Mouse (Mus musculus): ENCODE results near the gene Olfr374. TPM values are rescaled to one million over a fixed set of nuclear protein-coding genes. Genes with fewer than 3 reads are reported as not detected.
"Not testable (repeated sequence)": the region's sequence is repeated elsewhere in the genome, so short reads cannot be mapped to it uniquely, and the experiment has no call there.

Gene Olfr374
- not detected in 2 replicates for total RNA-seq (2017)

- ATAC-seq (replicated peaks; ENCODE audit: low read depth, poor library complexity, severe bottlenecking) = no peak
Measured at GRCm38 (mm10) chr8:72106740-72107139, at the start of gene Olfr374. Gene Olfr374 (plus strand): TSS chr8:72107040.

DNA sequence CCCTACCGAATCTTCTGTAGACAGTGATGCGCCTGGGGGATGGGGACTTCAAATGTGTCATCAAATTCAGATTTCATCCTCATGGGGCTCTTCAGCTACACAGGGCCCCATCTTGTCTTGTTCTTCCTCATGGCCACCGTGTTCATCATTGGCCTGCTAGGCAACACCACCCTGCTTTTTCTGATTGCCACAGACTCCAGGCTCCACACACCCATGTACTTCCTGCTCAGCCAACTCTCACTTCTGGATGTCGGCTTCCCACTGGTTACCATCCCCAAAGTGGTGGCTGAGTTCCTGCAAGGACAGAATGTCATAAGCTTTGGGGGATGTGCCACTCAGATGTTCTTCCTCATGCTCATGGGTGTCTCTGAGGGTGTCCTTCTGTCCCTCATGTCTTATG lies 49.2 kb upstream of the Olfr374 start:
- ATAC-seq (replicated peaks; ENCODE audit: low read depth, poor library complexity, severe bottlenecking) = not testable (repeated sequence)

DNA sequence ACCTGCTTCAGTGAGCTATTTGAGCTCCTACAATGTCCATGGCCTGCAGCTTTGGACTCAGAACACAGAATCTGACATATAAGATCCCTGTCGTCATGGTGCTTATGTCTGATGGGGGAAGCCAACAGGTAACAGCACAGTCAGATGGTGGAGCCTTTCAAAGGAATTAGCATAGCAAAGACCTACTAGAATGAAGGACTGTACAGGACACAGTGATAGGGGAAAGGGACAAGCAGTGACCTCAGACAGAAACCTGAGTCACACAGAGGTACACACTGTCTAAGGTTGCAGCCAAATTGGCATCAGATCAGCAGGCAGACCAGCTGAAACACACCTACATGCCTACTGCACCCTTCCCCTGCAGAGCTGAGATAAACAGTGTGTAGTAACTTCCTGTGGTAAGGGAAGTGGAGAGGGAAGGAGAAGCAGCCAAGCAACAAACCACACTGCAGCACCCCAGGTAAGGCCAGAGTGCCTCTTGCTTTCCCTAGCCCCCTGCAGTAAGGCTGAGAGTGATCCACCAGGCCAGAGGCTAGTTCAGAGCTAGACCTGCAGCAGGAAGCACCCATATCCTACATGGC lies 39.9 kb upstream of the Olfr374 start:
- ATAC-seq (replicated peaks; ENCODE audit: low read depth, poor library complexity, severe bottlenecking) = peak; percentile 86

- ATAC-seq (replicated peaks; ENCODE audit: low read depth, poor library complexity, severe bottlenecking) = not testable (repeated sequence)
Measured at GRCm38 (mm10) chr8:72082877-72083276, 24.0 kb upstream of the Olfr374 start, which contains the start of gene Olfr373. Gene Olfr373 (plus strand): TSS chr8:72083177.

GRCm38 (mm10) chr8:72084744-72085143 lies 22.1 kb upstream of the Olfr374 start:
- ATAC-seq (replicated peaks; ENCODE audit: low read depth, poor library complexity, severe bottlenecking) = peak; percentile 56

DNA sequence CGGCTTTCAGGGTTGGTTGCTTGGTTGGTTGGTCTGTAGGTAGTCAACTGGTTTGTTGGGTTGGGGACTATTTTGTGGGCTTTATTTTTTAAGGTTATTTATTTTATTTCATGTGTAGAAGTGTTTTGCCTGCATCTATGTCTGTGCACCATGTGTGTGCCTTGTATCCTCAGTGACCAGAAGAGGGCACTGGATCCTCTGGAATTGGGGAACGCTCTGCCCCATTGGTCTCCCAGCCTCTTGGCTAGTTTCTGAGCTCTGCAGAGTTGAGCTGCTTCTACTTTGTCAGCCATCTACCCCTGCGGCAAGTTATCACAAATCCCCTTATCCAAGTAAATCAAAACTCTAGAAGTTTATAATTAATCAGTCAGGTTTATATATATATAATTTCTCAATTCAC lies 19.2 kb upstream of the Olfr374 start:
- ATAC-seq (replicated peaks; ENCODE audit: low read depth, poor library complexity, severe bottlenecking) = not testable (repeated sequence)

DNA sequence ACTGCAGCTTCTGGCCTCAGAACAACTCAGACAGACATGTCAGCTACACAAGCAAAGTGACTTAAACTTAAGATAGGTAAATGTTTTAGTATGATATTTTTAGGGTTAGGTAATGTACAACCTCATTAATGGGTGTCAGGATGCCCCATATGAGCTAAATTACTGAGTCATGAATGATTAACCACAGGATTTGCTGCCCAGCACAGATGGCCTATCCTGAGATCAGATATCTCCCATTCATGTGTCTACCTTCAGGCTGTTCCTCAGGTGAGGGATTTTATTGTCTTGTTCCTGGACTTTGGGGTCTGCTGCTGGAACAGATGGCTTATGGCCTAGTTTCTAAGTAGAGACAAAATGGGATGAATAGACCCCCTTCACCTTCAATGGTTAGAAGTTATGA lies 10.1 kb upstream of the Olfr374 start:
- ATAC-seq (replicated peaks; ENCODE audit: low read depth, poor library complexity, severe bottlenecking) = not testable (repeated sequence)

- peak; percentile 69; the same call in 1 of the 2 replicates for ATAC-seq (replicated peaks; ENCODE audit: low read depth, poor library complexity, severe bottlenecking)
Measured at GRCm38 (mm10) chr8:72099377-72100103, 7.3 kb upstream of the Olfr374 start.

DNA sequence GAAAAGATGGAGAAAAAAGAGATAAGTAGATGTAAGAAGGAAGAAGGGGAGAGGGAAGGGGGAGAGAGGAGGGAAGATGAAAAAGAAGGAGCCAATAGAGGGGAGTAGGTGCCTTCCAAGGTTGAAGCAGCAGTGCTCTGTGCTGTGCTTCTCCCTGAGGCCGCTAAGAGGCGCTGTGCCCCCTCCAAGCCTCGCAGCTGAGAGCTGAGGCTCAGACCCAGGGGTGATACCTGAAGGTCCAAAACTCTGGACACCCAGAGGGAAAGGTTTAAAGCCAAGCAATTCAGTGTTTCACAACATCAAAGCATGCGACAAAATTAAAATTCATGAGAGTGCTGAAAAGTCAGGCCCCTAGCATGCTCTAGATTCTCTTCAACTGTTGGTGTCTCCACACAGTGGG lies 1.7 kb upstream of the Olfr374 start:
- no peak for ATAC-seq (replicated peaks; ENCODE audit: low read depth, poor library complexity, severe bottlenecking)

DNA sequence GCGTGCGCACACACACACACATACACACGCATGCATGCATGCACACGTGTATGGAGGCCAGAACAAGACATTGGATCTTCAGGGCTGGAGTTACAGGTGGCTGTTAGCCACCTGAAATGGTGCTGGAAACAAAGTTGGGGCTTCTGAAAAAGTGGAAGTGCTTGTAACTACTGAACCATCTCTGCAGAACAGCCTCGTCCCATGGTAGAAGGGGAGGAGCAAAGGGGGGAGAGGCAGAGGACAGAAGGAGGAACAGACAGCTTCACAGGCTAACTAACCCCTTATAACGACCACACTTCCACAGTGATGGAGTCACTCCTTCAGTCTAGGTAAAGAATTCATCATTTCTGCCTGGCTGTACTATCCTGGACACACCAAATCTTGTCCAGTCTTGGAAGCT lies 4.0 kb downstream of the Olfr374 start:
- ATAC-seq (replicated peaks; ENCODE audit: low read depth, poor library complexity, severe bottlenecking) = peak; percentile 65

DNA sequence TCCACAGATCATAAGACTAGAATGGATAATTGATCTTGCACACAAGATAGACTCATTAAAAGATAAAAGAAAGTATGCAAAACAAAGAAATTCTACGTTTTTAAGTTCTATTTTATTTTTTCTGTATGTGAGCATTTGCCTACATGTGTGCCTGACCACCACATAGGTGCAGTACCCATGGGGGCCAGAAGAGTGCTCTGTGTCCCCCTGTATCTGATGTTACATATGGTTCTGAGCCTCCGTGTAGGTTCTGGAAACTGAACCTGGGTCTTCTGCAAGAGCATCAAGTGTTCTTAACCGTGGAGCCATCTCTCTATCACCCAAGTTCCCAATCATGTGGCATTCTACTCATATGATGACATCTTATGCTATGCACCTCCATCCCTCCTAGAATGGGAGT lies 5.6 kb downstream of the Olfr374 start:
- no peak for ATAC-seq (replicated peaks; ENCODE audit: low read depth, poor library complexity, severe bottlenecking)

DNA sequence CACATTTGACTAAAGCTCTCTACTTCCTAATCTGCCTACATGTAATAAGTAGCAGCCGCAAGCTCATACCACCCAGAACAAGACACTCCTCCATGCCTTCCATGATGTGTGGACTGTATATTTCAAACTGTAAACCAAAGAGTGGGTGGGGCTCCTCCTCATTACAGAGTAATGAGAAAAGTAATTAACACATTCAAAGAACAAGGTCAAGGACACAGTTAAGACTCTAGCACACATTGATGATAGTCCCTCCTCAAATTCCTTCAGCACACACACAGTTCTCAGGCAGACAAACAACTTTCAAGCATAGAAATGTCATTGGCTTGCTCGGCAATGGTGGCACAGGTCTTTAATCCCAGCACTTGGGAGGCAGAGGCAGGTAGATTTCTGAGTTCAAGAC lies 8.4 kb downstream of the Olfr374 start:
- ATAC-seq (replicated peaks; ENCODE audit: low read depth, poor library complexity, severe bottlenecking) = no peak

DNA sequence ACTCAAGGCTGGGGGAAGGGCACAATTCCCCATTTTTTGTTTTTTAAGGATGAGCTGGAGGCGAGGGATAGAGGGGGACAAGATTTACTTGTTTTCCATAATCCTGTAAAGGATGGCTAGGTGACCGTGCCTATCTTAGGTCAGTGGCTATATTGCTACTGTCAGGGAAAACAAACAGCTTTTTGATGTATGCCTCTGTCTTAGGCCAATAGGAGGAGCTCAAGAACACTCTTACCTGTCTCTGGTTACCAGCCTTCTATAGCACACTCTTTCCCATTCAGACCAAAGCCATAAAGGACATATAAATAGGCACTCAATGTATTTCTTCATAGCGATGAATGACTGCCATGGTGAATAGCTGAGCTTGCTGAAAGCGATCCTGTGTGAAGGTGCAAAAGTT lies 11.8 kb downstream of the Olfr374 start:
- ATAC-seq (replicated peaks; ENCODE audit: low read depth, poor library complexity, severe bottlenecking) = no peak

DNA sequence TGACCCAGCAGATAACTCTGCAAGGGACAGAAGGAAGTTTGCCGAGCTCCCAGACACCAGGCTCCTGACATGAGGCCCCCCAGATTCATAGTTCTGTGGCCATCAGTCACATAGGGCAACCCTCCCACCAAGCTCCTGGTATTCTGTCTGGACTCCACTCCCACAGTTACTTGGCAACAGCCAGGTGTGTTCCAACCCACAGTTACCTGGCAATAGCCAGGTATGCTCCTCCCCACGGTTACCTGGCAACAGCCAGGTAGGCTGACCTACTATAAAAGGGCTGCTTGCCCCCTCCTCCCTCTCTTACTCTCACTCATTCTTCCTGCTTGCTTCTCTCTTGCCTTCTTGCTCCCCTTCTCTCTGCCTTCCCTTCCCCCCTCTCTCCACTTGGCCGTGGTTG lies 14.6 kb downstream of the Olfr374 start:
- ATAC-seq (replicated peaks; ENCODE audit: low read depth, poor library complexity, severe bottlenecking) = not testable (repeated sequence)

DNA sequence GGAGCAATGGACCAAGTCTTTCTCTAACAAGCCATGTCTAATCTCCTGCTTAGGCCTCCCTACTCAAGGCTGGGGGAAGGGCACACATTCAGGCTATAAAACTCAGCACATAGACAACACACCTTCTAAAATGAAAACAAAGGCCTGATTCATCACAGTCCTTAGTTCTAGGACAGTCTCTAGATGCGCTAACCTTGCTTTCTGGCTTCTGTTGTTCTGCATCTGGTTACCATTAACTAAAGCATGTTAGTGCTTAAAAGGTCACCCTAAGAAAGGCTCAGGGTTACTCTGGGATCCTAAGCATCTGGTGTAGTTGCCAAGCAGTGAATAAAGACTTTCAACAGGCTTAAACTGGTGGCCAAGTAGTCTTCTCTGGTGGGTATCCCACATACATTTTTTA lies 15.2 kb downstream of the Olfr374 start:
- no peak for ATAC-seq (replicated peaks; ENCODE audit: low read depth, poor library complexity, severe bottlenecking)

DNA sequence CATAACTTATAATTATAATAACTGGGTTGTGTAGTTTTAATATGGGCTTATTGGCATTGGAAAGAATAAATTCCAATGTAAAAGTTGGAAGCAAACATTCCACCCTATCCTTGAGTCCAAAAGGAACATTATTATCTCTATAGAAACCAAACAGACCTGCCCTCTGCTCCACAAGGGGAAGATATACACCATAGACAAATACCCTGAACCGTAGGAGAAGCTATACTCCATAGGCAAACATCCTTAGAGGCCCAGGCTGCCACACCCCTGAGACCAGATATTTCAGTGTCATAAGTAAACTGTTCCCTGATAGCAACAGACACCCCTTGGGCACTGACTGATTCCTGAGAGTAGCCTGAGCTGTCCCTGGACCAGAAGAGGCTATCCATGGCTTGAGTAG lies 21.0 kb downstream of the Olfr374 start:
- ATAC-seq (replicated peaks; ENCODE audit: low read depth, poor library complexity, severe bottlenecking) = no peak

DNA sequence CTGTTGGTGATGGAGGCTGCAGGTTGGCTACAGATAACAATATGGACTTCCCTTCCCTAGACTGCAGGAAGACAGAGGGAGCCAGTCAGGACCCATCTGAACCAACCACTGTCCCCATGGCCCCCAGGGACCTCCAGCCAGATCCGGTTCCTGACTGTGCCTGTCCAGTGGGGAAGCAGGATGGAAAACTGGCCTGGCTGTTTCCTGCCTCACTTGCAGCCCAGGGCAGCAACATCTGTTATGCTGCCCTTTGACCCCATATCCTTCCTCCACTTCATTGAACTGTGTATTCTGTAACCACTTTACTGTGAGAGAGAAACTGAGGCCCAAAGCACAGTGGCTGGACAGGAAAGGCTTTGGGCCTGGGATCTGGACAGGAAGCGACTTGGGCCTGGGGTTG lies 24.4 kb downstream of the Olfr374 start:
- no peak for ATAC-seq (replicated peaks; ENCODE audit: low read depth, poor library complexity, severe bottlenecking)

- peak; percentile 21; the same call in 1 of the 2 replicates for ATAC-seq (replicated peaks; ENCODE audit: low read depth, poor library complexity, severe bottlenecking)
Measured at GRCm38 (mm10) chr8:72131901-72132300, 25.1 kb downstream of the Olfr374 start.

- no peak for ATAC-seq (replicated peaks; ENCODE audit: low read depth, poor library complexity, severe bottlenecking)
Measured at GRCm38 (mm10) chr8:72132417-72132816, 25.6 kb downstream of the Olfr374 start.

GRCm38 (mm10) chr8:72132891-72133290 lies 26.1 kb downstream of the Olfr374 start:
- no peak for ATAC-seq (replicated peaks; ENCODE audit: low read depth, poor library complexity, severe bottlenecking)

- ATAC-seq (replicated peaks; ENCODE audit: low read depth, poor library complexity, severe bottlenecking) = peak; percentile 67
Measured at GRCm38 (mm10) chr8:72133507-72133906, 26.7 kb downstream of the Olfr374 start.

Measured in common myeloid progenitor, adult 5-6 weeks (primary cell).